Mouse (Mus musculus) megakaryocyte-erythroid progenitor cell, adult 5-6 weeks (primary cell): ENCODE results near the gene Dhrs13. TPM values are rescaled to one million over a fixed set of nuclear protein-coding genes. Genes with fewer than 3 reads are reported as not detected.

Source experiments
- ATAC-seq: replicated peaks from 2 replicates; pipeline ENCODE4 v1.8.0; 2016; ENCODE audit warnings: mild to moderate bottlenecking, inconsistent platforms; ENCODE audit not compliant: severe bottlenecking, poor library complexity, low FRiP score, low TSS enrichment
- total RNA-seq, 2 experiments: library from RNA; stranded (forward) in 1 of 2; stranded (reverse) in 1 of 2; fragments of 200-1000, 215-1000 nt in 1 of 2; fragments of >200 nt in 1 of 2; fragmentation: Nextera tagmentation in 1 of 2; gene quantifications; 2 replicates each; pipeline ENCODE4 v1.2.3; 2014 to 2017

Dhrs13 gene
- total RNA-seq (2014; fragmentation: Nextera tagmentation): 11.8 and 14.4 TPM in 2 replicates
- total RNA-seq (2017): 9.7 and 14.2 TPM in 2 replicates

DNA sequence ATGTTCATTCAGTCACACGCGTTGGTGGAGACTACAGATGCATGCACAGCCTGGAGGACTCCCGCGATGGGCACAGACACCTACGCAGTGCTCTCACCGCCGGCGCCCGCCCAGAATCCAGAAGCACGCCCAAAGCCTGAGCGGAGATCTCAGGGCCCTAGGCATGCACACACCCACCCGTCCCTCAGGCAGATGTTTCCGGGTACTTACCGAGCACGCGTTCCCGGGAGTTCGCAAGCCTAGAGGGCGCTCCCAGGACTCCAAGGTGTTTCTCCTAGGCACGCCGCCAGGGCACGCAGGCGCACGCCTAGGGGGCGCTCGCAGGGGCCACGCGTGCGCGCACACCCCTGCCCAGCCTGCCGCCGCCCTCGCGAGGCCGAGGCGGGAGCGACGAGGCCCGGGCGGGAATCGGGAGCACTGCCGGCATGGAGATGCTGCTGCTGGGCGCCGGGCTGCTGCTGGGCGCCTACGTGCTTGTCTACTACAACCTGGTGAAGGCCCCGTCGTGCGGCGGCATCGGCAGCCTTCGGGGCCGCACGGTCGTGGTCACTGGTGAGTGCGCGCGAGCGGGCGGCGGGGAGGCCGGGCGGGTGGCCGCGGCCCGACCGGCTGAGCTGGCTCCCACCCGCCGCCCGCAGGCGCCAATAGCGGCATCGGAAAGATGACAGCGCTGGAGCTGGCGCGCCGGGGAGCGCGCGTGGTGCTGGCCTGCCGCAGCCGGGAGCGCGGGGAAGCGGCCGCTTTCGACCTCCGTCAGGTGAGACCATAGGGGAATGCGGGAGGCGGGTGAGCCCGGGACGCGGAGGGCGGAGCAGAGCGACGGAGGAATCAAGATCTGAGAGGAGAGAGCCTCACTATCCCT is at the start of gene Dhrs13:
Gene Dhrs13, plus strand, starts transcription at position 334 of the 862 bp plus-strand sequence.
- peak; percentile 92 for ATAC-seq

- peak; percentile 76 for ATAC-seq
These were observed 49.6 kb upstream of the Dhrs13 start, which contains the start of gene Phf12 for GRCm38 (mm10) chr11:77982441-77982905. Gene Phf12, plus strand, starts transcription at chr11:77982754.

DNA sequence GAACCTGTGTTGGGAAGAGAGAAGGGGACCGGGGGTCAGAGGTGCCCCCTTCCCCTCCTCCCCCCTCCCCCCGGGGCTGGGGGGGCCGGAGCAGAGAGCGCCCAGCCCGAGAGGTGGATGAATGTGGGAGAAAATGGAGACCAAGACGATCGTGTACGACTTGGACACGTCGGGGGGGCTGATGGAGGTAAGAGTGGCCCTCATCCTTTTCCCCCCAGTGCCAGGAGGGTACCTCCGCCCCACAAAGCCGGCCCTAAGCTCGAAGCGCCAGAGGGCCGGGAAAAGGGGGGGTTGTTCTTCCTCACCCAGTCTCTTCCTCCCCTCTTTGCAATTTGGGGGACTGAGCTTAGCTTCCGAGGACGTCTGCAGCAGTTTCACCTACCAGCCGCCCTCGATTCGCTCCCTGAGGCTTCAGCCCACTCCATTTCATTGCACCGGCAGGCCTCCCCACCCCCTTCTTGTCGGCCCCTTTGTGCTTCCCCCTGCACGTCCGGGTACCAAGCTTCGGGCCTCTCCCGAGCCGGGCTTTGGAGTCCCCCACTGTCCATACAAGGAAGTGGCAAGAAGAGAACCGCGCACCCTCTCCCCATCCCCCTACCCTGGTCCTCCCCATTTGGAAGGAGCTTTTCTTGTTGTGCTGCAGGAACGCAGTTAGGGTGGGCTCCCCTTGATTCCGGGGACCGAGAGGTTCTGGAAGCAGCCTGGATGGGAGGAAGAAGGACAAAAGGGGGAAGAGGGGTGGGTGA is 48.7 kb upstream of the Dhrs13 start:
- no peak for ATAC-seq

DNA sequence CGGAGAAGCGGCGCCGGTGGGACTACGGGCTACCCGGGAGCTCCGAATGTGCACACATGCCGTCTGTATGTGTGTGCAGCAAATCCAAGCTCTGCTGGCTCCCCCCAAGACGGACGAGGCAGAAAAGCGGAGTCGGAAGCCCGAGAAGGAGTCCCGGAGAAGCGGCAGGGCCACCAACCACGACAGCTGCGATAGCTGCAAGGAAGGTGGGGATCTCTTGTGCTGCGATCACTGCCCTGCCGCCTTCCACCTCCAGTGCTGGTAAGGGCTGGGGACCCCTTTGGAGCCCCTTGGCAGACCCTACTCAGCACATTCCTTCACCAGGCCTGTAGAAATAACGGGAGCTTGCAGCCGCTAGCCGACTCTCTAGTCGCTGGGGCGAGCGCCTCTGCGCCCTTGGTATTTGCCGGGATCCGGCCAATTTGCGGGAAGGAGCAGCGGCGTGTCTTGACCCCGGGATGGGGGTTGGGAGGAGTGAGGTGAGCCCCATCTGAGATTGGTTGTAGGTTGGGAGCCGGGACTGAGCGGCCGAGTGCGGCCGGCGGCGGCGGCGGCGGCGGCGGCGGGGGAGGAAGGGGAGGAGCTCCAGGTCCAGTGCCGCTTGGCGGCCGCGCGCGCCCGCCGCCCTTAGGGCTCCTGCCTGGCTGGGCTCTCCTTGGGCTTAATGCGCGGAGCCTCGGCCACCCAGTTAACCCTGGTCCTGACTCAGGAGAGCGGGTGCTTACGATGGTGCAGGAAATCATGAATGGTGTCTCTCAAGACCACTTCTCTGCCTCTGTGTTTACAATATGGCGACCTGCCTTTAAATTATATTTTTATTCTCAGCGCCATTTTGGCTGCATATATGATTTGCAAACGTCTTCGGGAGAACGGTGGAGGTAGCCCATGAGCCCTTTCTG is 47.9 kb upstream of the Dhrs13 start:
- ATAC-seq: no peak

- ATAC-seq: no peak
These were observed 47.2 kb upstream of the Dhrs13 start for GRCm38 (mm10) chr11:77984836-77985231.

DNA sequence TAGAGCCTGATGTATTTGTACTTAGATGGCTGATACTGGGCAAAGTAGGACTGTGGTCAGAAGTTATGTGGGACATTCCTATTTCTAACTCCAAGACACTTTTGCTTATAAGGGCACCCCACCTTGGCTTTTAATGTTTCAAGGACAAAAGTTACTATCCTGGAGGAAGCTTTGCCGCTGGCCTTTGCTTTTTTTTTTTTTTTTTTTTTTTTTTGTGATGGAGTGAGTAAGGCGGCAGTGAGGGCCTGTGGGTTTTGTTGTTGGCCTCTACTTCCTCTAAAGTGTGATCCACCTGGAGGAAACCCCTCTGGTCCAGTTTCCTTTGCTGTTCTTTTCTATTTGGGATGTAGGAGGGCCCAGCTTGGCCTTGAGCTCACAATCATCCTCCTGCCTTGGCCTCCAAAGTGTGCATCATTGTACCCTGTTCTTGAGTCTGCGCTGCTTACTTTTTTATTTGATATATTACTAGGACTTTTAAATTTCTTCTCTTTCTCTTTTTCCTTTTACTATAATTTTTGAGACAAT is 46.5 kb upstream of the Dhrs13 start:
- ATAC-seq: no peak

GRCm38 (mm10) chr11:77989071-77989690 is 42.9 kb upstream of the Dhrs13 start:
- ATAC-seq: no peak

GRCm38 (mm10) chr11:77995556-77995955 is 36.5 kb upstream of the Dhrs13 start:
- ATAC-seq: no peak

DNA sequence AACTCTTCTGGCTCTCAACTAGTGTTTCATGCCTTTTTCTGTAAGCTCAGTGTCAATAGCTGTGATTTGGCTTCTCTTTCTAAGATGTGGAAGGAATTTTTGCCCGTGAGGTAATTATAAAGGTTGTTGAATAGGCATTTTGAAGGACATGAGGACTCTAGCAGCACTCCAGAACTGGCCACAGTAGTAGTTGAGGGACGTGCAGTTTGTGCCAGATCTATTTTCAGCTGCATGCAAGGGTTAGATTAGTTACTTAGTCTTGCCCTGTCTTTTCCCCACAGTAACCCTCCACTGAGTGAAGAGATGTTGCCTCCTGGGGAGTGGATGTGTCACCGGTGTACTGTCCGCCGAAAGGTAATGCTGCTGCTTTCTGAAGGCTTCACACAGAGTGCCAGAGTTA is 25.6 kb upstream of the Dhrs13 start:
- ATAC-seq: no peak

GRCm38 (mm10) chr11:78019676-78020075 is 12.4 kb upstream of the Dhrs13 start:
- peak; percentile 60; the same call in 1 of the 2 replicates for ATAC-seq

- ATAC-seq: 0 out of 2 replicates have a peak, but pooled peaks have one; percentile 51
These were observed 8.5 kb upstream of the Dhrs13 start for GRCm38 (mm10) chr11:78023607-78024006.

DNA sequence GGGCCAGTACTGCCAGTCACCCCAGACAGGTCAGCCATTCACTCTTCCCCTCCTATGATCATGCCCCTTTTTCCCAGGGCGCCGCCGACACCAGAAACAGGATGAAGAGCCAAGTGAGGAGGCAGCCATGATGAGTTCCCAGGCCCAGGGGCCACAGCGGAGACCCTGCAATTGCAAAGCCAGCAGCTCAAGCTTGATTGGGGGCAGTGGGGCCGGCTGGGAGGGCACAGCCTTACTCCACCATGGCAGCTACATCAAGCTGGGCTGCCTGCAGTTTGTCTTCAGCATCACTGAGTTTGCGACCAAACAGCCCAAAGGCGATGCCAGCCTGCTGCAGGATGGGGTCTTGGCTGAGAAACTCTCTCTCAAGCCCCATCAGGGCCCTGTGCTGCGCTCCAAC is 2.8 kb upstream of the Dhrs13 start:
- ATAC-seq: no peak

GRCm38 (mm10) chr11:78030600-78030999 is 1.5 kb upstream of the Dhrs13 start:
- ATAC-seq: no peak

GRCm38 (mm10) chr11:78031389-78031788 is 691 bp upstream of the Dhrs13 start:
- ATAC-seq: no peak

- ATAC-seq: no peak
These were observed 722 bp downstream of the Dhrs13 start for GRCm38 (mm10) chr11:78032809-78033195.

DNA sequence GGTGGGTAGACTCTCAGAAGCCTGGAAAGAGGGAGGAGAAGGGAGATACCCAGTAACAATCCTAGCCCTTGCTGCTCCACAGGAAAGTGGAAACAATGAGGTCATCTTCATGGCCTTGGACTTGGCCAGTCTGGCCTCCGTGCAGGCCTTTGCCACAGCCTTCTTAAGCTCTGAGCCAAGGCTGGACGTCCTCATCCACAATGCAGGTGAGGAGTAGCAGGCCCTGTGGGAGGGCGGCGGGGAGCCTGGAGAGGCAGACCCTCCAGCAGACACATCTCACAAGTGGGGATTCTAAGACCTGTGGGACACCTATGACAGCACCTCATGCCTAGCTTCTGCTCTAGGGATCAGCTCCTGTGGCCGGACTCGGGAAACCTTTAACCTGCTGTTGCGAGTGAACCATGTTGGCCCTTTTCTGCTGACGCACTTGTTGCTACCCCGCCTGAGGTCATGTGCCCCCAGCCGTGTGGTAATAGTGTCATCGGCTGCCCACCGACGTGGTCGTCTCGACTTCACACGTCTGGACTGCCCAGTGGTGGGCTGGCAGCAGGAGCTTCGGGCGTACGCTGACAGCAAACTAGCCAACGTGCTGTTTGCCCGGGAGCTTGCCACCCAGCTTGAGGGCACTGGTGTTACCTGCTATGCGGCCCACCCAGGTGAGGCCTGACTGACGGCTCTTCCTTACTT is 2.0 kb downstream of the Dhrs13 start:
- ATAC-seq: no peak

DNA sequence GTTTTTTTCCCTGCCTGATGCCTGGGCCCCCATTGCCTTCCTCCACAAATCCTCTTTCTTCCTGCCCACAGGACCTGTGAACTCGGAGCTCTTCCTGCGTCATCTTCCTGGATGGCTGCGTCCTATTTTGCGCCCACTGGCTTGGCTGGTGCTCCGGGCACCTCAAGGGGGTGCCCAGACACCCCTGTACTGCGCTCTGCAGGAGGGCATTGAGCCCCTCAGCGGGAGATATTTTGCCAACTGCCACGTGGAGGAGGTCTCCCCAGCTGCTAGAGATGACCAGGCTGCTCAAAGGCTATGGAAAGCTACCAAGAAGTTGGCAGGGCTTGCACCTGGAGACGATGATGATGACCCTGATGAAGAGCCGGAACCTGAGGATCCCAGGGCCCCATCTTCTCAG is 4.7 kb downstream of the Dhrs13 start:
- no peak for ATAC-seq
